Mouse (Mus musculus): ENCODE measurements around the gene Sdha. TPM values are rescaled to one million over a fixed set of nuclear protein-coding genes. Genes with fewer than 3 reads are reported as not detected.

Gene Sdha
- polyA plus RNA-seq, 1 experiment from 2014 or later, result 235 TPM

- Histone ChIP-seq H3K4me3 (replicated peaks; ENCODE audit: low read length) (no peak overlapping the region), H3K4me2 (ENCODE audit: low read length) (no peak overlapping the region), H3K4me1 (replicated peaks; ENCODE audit: control insufficient read depth, insufficient read depth, low read length) (no peaks in the 10 kb centered on the region), H3K27me3 (replicated peaks; ENCODE audit: control insufficient read depth, insufficient read depth, low read length) (no peaks in the 10 kb centered on the region), H3K36me3 (ENCODE audit: control insufficient read depth, insufficient read depth) (peaks cover 9% of the 10 kb centered on the region), H3K27ac (ENCODE audit: low read length) (no peak overlapping the region), H3K9me3 (ENCODE audit: control insufficient read depth, low read length) (no peaks in the 10 kb centered on the region), H3K9ac (replicated peaks; ENCODE audit: low read depth, low read length) (no peak overlapping the region)
- ATAC-seq, result 0 out of 2 replicates have a peak, but pooled peaks have one; percentile 8
- 92% methylated on average over 13 of the region's 13 CpGs for WGBS
Measured at GRCm38 (mm10) chr13:74363176-74363858, 13.2 kb upstream of the Sdha start.

- Histone ChIP-seq H3K4me2 (ENCODE audit: low read length) (no peak overlapping the region), H3K27me3 (replicated peaks; ENCODE audit: control insufficient read depth, insufficient read depth, low read length) (no peaks in the 10 kb centered on the region), H3K4me1 (replicated peaks; ENCODE audit: control insufficient read depth, insufficient read depth, low read length) (no peaks in the 10 kb centered on the region), H3K27ac (ENCODE audit: low read length) (no peak overlapping the region), H3K9ac (replicated peaks; ENCODE audit: low read depth, low read length) (no peak overlapping the region), H3K4me3 (replicated peaks; ENCODE audit: low read length) (no peak overlapping the region), H3K9me3 (ENCODE audit: control insufficient read depth, low read length) (no peaks in the 10 kb centered on the region), H3K36me3 (ENCODE audit: control insufficient read depth, insufficient read depth) (peaks cover 13% of the 10 kb centered on the region)
- no peak for ATAC-seq
- WGBS, result 76% methylated on average over 2 of the region's 2 CpGs
Measured at GRCm38 (mm10) chr13:74362218-74362617, 12.1 kb upstream of the Sdha start.

- ATAC-seq, result no peak
- 93% methylated on average over 13 of the region's 13 CpGs for WGBS
- H3K36me3 ChIP-seq (ENCODE audit: control insufficient read depth, insufficient read depth), result peaks cover 20% of the 10 kb centered on the region
- H3K27me3 ChIP-seq (replicated peaks; ENCODE audit: control insufficient read depth, insufficient read depth, low read length), result no peaks in the 10 kb centered on the region
- no peak overlapping the region for H3K27ac ChIP-seq (ENCODE audit: low read length)
- H3K4me3 ChIP-seq (replicated peaks; ENCODE audit: low read length), result no peak overlapping the region
- no peak overlapping the region for H3K4me2 ChIP-seq (ENCODE audit: low read length)
- no peak overlapping the region for H3K9ac ChIP-seq (replicated peaks; ENCODE audit: low read depth, low read length)
- no peaks in the 10 kb centered on the region for H3K4me1 ChIP-seq (replicated peaks; ENCODE audit: control insufficient read depth, insufficient read depth, low read length)
- H3K9me3 ChIP-seq (ENCODE audit: control insufficient read depth, low read length), result no peaks in the 10 kb centered on the region
Measured at GRCm38 (mm10) chr13:74356491-74356890, 6.4 kb upstream of the Sdha start.

- peaks cover 16% of the 10 kb centered on the region for H3K4me1 ChIP-seq (replicated peaks; ENCODE audit: control insufficient read depth, insufficient read depth, low read length)
- H3K4me2 ChIP-seq (ENCODE audit: low read length), result peak overlapping the region; percentile 57
- peak overlapping the region; percentile 21; the same call in 1 of the 2 replicates for H3K27ac ChIP-seq (ENCODE audit: low read length)
- no peaks in the 10 kb centered on the region for H3K27me3 ChIP-seq (replicated peaks; ENCODE audit: control insufficient read depth, insufficient read depth, low read length)
- no peaks in the 10 kb centered on the region for H3K9me3 ChIP-seq (ENCODE audit: control insufficient read depth, low read length)
- no peaks in the 10 kb centered on the region for H3K36me3 ChIP-seq (ENCODE audit: control insufficient read depth, insufficient read depth)
- WGBS, result 2% methylated on average over 15 of the region's 15 CpGs
- peak overlapping the region; percentile 91 for H3K9ac ChIP-seq (replicated peaks; ENCODE audit: low read depth, low read length)
- ATAC-seq, result peak; percentile 62
- peak overlapping the region; percentile 97 for H3K4me3 ChIP-seq (replicated peaks; ENCODE audit: low read length)
Measured at GRCm38 (mm10) chr13:74350435-74350906, 391 bp upstream of the Sdha start.

GRCm38 (mm10) chr13:74341036-74341435 is 9.0 kb downstream of the Sdha start:
- Histone ChIP-seq H3K27ac (ENCODE audit: low read length) (no peak overlapping the region), H3K4me2 (ENCODE audit: low read length) (no peak overlapping the region), H3K4me1 (replicated peaks; ENCODE audit: control insufficient read depth, insufficient read depth, low read length) (no peaks in the 10 kb centered on the region), H3K27me3 (replicated peaks; ENCODE audit: control insufficient read depth, insufficient read depth, low read length) (no peaks in the 10 kb centered on the region), H3K4me3 (replicated peaks; ENCODE audit: low read length) (no peak overlapping the region), H3K9me3 (ENCODE audit: control insufficient read depth, low read length) (no peaks in the 10 kb centered on the region), H3K9ac (replicated peaks; ENCODE audit: low read depth, low read length) (no peak overlapping the region), H3K36me3 (ENCODE audit: control insufficient read depth, insufficient read depth) (peaks cover 27% of the 10 kb centered on the region)
- 51% methylated on average over 3 of the region's 3 CpGs for WGBS
- ATAC-seq, result peak; percentile 55; the same call in 1 of the 2 replicates

- no peaks in the 10 kb centered on the region for H3K9me3 ChIP-seq (ENCODE audit: control insufficient read depth, low read length)
- H3K4me1 ChIP-seq (replicated peaks; ENCODE audit: control insufficient read depth, insufficient read depth, low read length), result no peaks in the 10 kb centered on the region
- H3K4me3 ChIP-seq (replicated peaks; ENCODE audit: low read length), result no peak overlapping the region
- H3K27ac ChIP-seq (ENCODE audit: low read length), result no peak overlapping the region
- peaks cover 40% of the 10 kb centered on the region for H3K36me3 ChIP-seq (ENCODE audit: control insufficient read depth, insufficient read depth)
- H3K9ac ChIP-seq (replicated peaks; ENCODE audit: low read depth, low read length), result no peak overlapping the region
- H3K4me2 ChIP-seq (ENCODE audit: low read length), result no peak overlapping the region
- ATAC-seq, result no peak
- H3K27me3 ChIP-seq (replicated peaks; ENCODE audit: control insufficient read depth, insufficient read depth, low read length), result no peaks in the 10 kb centered on the region
Measured at GRCm38 (mm10) chr13:74329321-74329720, 20.8 kb downstream of the Sdha start.

GRCm38 (mm10) chr13:74317170-74317849 is 32.8 kb downstream of the Sdha start, which contains the start of gene Pdcd6:
Gene Pdcd6 (minus strand): TSS chr13:74317580.
- peak within 1 kb of the TSS; percentile 61 for H3K27ac ChIP-seq (ENCODE audit: low read length)
- H3K9me3 ChIP-seq (ENCODE audit: control insufficient read depth, low read length), result no peaks in the 10 kb centered on the region
- ATAC-seq, result peak; percentile 99
- peaks cover 16% of the 10 kb centered on the region for H3K4me1 ChIP-seq (replicated peaks; ENCODE audit: control insufficient read depth, insufficient read depth, low read length)
- H3K9ac ChIP-seq (replicated peaks; ENCODE audit: low read depth, low read length), result peak within 1 kb of the TSS; percentile 96
- H3K4me2 ChIP-seq (ENCODE audit: low read length), result peak within 1 kb of the TSS; percentile 93
- WGBS, result under 1% methylated on average over 35 of the region's 36 CpGs
- H3K36me3 ChIP-seq (ENCODE audit: control insufficient read depth, insufficient read depth), result peaks cover 16% of the 10 kb centered on the region
- no peaks in the 10 kb centered on the region for H3K27me3 ChIP-seq (replicated peaks; ENCODE audit: control insufficient read depth, insufficient read depth, low read length)
- peak within 1 kb of the TSS; percentile 99 for H3K4me3 ChIP-seq (replicated peaks; ENCODE audit: low read length)

- H3K27ac ChIP-seq (ENCODE audit: low read length), result peak overlapping the region; percentile 61
- H3K4me3 ChIP-seq (replicated peaks; ENCODE audit: low read length), result peak overlapping the region; percentile 99
- 3% methylated on average over 15 of the region's 15 CpGs for WGBS
- H3K9me3 ChIP-seq (ENCODE audit: control insufficient read depth, low read length), result no peaks in the 10 kb centered on the region
- H3K36me3 ChIP-seq (ENCODE audit: control insufficient read depth, insufficient read depth), result peaks cover 10% of the 10 kb centered on the region
- no peak for ATAC-seq
- peak overlapping the region; percentile 96 for H3K9ac ChIP-seq (replicated peaks; ENCODE audit: low read depth, low read length)
- H3K4me1 ChIP-seq (replicated peaks; ENCODE audit: control insufficient read depth, insufficient read depth, low read length), result peaks cover 16% of the 10 kb centered on the region
- H3K4me2 ChIP-seq (ENCODE audit: low read length), result peak overlapping the region; percentile 93
- no peaks in the 10 kb centered on the region for H3K27me3 ChIP-seq (replicated peaks; ENCODE audit: control insufficient read depth, insufficient read depth, low read length)
Measured at GRCm38 (mm10) chr13:74316789-74317169, 33.3 kb downstream of the Sdha start.

GRCm38 (mm10) chr13:74316386-74316785 is 33.7 kb downstream of the Sdha start:
- H3K4me3 ChIP-seq (replicated peaks; ENCODE audit: low read length), result peak overlapping the region; percentile 99
- no peaks in the 10 kb centered on the region for H3K9me3 ChIP-seq (ENCODE audit: control insufficient read depth, low read length)
- H3K27ac ChIP-seq (ENCODE audit: low read length), result no peak overlapping the region
- peaks cover 16% of the 10 kb centered on the region for H3K4me1 ChIP-seq (replicated peaks; ENCODE audit: control insufficient read depth, insufficient read depth, low read length)
- H3K36me3 ChIP-seq (ENCODE audit: control insufficient read depth, insufficient read depth), result peaks cover 8% of the 10 kb centered on the region
- H3K27me3 ChIP-seq (replicated peaks; ENCODE audit: control insufficient read depth, insufficient read depth, low read length), result no peaks in the 10 kb centered on the region
- WGBS, result 28% methylated on average over 4 of the region's 4 CpGs
- H3K9ac ChIP-seq (replicated peaks; ENCODE audit: low read depth, low read length), result peak overlapping the region; percentile 96
- ATAC-seq, result no peak
- H3K4me2 ChIP-seq (ENCODE audit: low read length), result peak overlapping the region; percentile 93

Data from forebrain, embryonic 16.5 days (tissue).